Mouse (Mus musculus) kidney, embryonic 15.5 days (tissue): ENCODE measurements around the gene D630039A03Rik. TPM values are rescaled to one million over a fixed set of nuclear protein-coding genes. Genes with fewer than 3 reads are reported as not detected.

Source experiments
- ATAC-seq: fragments of 200-750 bp; cut with Nextera tagmentation; replicated peaks from 2 replicates; pipeline ENCODE4 v1.8.0; 2017; ENCODE audit warnings: moderate TSS enrichment; ENCODE audit not compliant: low FRiP score
- H3K27ac ChIP-seq: fragments of 300-500 bp; sonication (generic); 2 replicates; pipeline ENCODE4 v1.5.1; 2015; ENCODE audit warnings: mild to moderate bottlenecking, inconsistent platforms
- H3K27me3 ChIP-seq: fragments of 300-500 bp; sonication (generic); 2 replicates; pipeline ENCODE4 v1.6.1; 2015; ENCODE audit warnings: inconsistent platforms
- H3K36me3 ChIP-seq: fragments of 300-500 bp; sonication (generic); 2 replicates; pipeline ENCODE4 v1.6.1; 2015; ENCODE audit warnings: inconsistent platforms
- H3K4me1 ChIP-seq: fragments of 300-500 bp; sonication (generic); 2 replicates; pipeline ENCODE4 v1.6.1; 2015; ENCODE audit warnings: inconsistent platforms
- H3K4me2 ChIP-seq: fragments of 300-500 bp; sonication (generic); 2 replicates; pipeline ENCODE4 v1.6.1; 2015; ENCODE audit warnings: moderate library complexity, mild to moderate bottlenecking, inconsistent platforms
- H3K4me3 ChIP-seq: fragments of 300-500 bp; sonication (generic); replicated peaks from 2 replicates; pipeline ENCODE4 v1.5.1; 2015; ENCODE audit warnings: mild to moderate bottlenecking, inconsistent platforms
- H3K9ac ChIP-seq: fragments of 300-500 bp; sonication (generic); 2 replicates; pipeline ENCODE4 v1.6.1; 2015; ENCODE audit warnings: mild to moderate bottlenecking, inconsistent platforms
- H3K9me3 ChIP-seq: fragments of 300-500 bp; sonication (generic); replicated peaks from 2 replicates; pipeline ENCODE4 v1.6.1; 2016; ENCODE audit warnings: inconsistent platforms
- WGBS: fragments of 180-500 bp; shearing (Covaris S2); methylation state at CpG from one replicate; pipeline ENCODE4 v1.1.7; 2015; ENCODE audit warnings: mixed read lengths; 5-methylcytosine and 5-hydroxymethylcytosine counted together
- polyA plus RNA-seq: library from polyadenylated mRNA; unstranded; fragments of >200 nt; fragmentation: Nextera tagmentation; extraction: Ambion mirVana; gene quantifications from 2 replicates; pipeline ENCODE4 v1.2.1, GENCODE M21; 2015

Gene D630039A03Rik
- polyA plus RNA-seq, 1 experiment from 2014 or later, result 1.2 TPM

DNA sequence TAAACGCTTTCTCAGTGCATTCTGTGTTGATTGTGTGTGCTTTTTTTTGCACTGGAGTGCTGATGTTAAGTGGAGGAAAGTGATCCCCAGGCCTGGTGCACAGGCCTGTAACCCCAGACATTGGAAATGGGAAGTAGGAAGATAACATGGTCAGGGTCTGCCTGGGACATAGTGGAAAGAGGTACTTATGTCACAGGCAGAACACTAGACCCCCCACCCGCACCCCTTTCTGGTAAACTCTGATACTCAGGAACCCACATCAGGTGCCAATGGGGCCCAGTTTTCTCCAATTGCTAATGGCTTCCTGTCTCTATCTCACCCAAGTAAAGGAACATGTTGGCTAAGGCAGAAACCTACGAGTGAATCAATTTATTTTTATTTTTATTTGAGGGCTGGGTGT, 31.6 kb downstream of the D630039A03Rik start:
- H3K4me1 ChIP-seq, result peaks cover 22% of the 10 kb centered on the region
- H3K27me3 ChIP-seq, result no peaks in the 10 kb centered on the region
- no peak overlapping the region for H3K9ac ChIP-seq
- no peak overlapping the region for H3K27ac ChIP-seq
- WGBS, result 86% methylated on average over 3 of the region's 3 CpGs
- H3K4me3 ChIP-seq, result no peak overlapping the region
- H3K9me3 ChIP-seq, result no peaks in the 10 kb centered on the region
- no peak for ATAC-seq
- H3K4me2 ChIP-seq, result no peak overlapping the region
- no peaks in the 10 kb centered on the region for H3K36me3 ChIP-seq

DNA sequence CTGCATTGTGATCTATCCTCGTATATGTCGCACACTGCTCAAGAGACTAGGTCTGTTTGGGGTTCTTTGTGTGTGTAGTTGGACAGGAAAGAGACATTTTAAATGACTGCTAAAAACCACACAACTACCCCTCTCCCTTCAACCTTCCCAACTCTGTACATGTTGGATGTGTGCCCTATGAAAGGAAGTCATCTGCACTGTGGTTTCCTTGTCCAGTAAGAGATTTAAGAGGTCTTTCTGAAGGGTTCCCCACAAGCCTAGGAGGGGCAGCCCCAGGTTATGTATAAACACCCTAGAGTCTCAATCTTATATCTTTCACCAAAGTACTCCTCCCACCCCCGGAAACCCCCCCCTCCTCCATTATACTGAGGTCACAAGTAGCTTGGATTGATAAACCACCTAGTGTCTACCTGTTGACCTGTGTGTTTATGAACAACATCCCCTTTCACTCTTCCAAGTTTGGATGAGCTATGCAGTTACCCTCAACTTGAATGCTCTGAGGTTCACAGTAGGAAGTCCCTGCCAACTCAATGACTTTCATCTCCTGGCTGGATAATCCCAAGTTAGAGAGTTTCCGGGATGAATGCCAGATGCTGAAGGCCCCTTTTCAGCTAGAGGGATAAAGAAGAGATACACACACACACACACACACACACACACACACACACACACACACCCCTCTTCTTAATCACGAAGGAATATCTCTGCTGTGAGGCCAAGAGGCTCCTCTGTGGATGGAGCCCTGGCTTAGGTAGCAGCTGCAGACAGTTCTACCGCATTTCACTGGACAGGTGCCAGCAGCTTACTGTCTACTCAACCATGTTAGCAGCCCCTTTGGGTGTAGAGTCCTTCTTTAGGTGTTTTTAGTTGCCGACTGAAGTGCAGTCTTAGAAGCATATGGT, 32.3 kb downstream of the D630039A03Rik start:
- no peak for ATAC-seq
- Histone ChIP-seq H3K4me1 (peaks cover 22% of the 10 kb centered on the region), H3K27me3 (no peaks in the 10 kb centered on the region), H3K4me3 (no peak overlapping the region), H3K4me2 (no peak overlapping the region), H3K9ac (no peak overlapping the region), H3K36me3 (no peaks in the 10 kb centered on the region), H3K27ac (no peak overlapping the region), H3K9me3 (no peaks in the 10 kb centered on the region)
- WGBS, result 62% methylated on average over 7 of the region's 7 CpGs

DNA sequence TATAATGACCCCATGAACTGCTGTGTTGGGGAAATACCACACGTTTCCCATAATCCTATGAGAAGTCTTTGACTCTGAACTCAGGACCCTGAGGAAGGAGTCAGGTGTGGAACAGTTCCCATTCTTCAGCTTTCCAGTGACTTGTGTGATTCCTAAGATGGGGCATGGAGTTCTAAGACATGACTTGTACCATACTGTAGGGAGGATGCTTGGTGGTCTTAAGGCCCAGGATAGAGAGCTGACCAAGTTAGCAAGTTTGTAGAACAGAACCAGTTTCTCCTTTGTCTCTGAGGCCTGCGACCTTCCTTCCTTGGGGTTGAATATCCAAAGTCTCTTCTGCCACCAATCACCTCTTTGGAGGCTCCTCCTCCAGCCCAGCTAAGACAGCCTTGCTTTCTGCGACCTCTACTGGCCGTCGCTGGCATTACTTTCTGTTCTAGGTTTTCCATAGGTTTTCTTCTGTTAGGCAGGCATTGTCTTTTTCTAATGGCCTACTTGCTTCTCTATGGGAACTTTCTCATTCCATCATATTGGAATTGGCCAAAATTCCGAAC, 36.2 kb downstream of the D630039A03Rik start:
- Histone ChIP-seq H3K4me2 (no peak overlapping the region), H3K4me1 (peaks cover 14% of the 10 kb centered on the region)

DNA sequence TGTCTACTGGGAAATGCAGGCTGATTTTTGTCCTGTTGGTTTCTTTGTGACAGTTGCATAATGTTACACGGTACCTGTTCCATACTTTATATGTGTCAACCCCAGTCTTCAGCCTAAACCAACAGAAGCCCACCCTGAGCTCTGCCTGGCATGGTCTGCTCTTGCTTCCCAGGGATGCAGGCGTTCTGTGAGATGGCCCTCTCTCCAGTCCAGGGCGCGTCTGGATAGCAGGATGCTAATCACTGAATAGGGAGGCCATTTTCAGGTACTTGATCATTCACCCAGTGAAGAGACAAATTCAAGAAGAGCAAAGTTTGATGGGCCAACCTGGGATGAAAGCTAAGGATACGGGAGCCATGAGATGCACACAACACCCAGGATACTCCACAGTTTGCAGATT, 37.0 kb downstream of the D630039A03Rik start:
- no peak for ATAC-seq
- Histone ChIP-seq H3K9me3 (no peaks in the 10 kb centered on the region), H3K27ac (no peak overlapping the region), H3K4me2 (no peak overlapping the region), H3K9ac (no peak overlapping the region), H3K4me1 (peaks cover 13% of the 10 kb centered on the region), H3K36me3 (no peaks in the 10 kb centered on the region), H3K4me3 (no peak overlapping the region), H3K27me3 (no peaks in the 10 kb centered on the region)
- WGBS, result 92% methylated on average over 5 of the region's 5 CpGs

More for the DNA sequence above, 36.2 kb downstream of the D630039A03Rik start:
- no peak overlapping the region for H3K9ac ChIP-seq
- no peak overlapping the region for H3K27ac ChIP-seq
- H3K36me3 ChIP-seq, result no peaks in the 10 kb centered on the region
- H3K4me3 ChIP-seq, result no peak overlapping the region
- no peaks in the 10 kb centered on the region for H3K27me3 ChIP-seq
- no peaks in the 10 kb centered on the region for H3K9me3 ChIP-seq
- WGBS, result 14% methylated on average over 6 of the region's 6 CpGs
- no peak for ATAC-seq

DNA sequence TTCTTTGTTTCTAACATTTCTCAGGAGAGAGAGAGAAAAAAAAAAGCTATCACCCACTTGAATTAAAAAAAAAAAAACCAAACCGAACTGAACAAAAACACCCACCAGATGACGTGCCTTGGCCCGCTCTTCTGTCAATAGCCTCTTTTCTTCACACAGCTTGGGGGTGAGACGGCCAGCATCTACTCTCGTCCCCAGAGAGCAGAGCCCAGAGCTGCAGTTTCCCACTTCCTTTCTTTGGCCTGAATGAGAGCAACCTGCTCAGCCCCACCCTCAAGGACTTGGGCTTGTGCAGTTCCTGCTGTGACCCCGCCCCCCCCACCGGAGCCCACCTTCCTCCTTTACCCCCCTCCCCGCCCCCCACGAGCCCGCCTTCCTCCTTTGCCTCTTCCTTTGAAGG, 48.6 kb downstream of the D630039A03Rik start:
- Histone ChIP-seq H3K4me3 (no peak overlapping the region), H3K4me2 (no peak overlapping the region), H3K9me3 (no peaks in the 10 kb centered on the region), H3K36me3 (no peaks in the 10 kb centered on the region), H3K27ac (no peak overlapping the region), H3K27me3 (no peaks in the 10 kb centered on the region), H3K9ac (no peak overlapping the region), H3K4me1 (peaks cover 24% of the 10 kb centered on the region)
- WGBS, result 49% methylated on average over 10 of the region's 10 CpGs
- no peak for ATAC-seq

DNA sequence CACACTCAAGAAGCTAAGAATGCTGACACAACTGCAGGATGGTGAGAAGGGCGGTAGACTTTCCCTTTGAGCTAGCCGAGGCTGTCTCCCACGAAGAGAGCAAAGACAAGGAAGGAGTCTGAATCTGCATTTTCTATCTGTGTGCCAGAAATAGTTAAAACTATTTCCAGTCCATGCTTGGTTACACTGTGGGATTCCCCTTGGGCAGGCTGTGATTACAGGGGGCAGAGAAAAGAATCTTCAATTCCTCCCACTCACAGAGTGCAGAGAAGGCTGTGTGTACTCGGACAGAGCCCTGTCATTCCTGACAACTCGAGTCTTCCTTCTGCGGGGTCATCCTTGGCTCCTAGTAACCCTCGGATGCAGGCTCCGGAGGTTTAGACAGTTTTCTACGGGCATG, 49.1 kb downstream of the D630039A03Rik start:
- no peaks in the 10 kb centered on the region for H3K9me3 ChIP-seq
- peaks cover 29% of the 10 kb centered on the region for H3K4me1 ChIP-seq
- H3K4me2 ChIP-seq, result no peak overlapping the region
- no peak overlapping the region for H3K27ac ChIP-seq
- 42% methylated on average over 9 of the region's 9 CpGs for WGBS
- H3K27me3 ChIP-seq, result no peaks in the 10 kb centered on the region
- H3K9ac ChIP-seq, result no peak overlapping the region
- H3K4me3 ChIP-seq, result no peak overlapping the region
- no peaks in the 10 kb centered on the region for H3K36me3 ChIP-seq
- ATAC-seq, result no peak

DNA sequence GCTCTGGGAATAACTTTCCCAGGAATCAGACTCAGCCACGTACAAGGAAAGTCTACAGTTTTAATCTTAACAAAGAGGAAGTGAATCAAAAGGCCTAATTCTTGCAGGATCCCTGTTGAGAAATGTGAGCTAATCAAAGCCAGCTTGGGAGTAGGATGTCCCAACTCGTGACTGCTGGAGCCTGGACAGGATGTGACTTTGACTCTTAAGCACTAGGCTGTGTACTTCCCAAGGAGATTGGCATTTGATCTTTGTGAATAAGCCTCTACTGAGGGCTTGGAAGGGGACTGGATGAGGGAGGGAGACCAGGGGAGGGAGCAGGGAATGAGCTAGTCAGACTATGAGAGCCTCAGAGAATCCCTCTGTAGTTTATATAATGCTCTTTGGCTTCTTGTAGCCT, 50.0 kb downstream of the D630039A03Rik start:
- no peak for ATAC-seq
- 16% methylated on average over 2 of the region's 2 CpGs for WGBS
- Histone ChIP-seq H3K4me3 (no peak overlapping the region), H3K4me1 (peaks cover 34% of the 10 kb centered on the region), H3K27me3 (no peaks in the 10 kb centered on the region), H3K9ac (no peak overlapping the region), H3K4me2 (no peak overlapping the region), H3K9me3 (no peaks in the 10 kb centered on the region), H3K36me3 (no peaks in the 10 kb centered on the region), H3K27ac (0 out of 2 replicates have a peak overlapping the region, but pooled peaks have one; percentile 16)

DNA sequence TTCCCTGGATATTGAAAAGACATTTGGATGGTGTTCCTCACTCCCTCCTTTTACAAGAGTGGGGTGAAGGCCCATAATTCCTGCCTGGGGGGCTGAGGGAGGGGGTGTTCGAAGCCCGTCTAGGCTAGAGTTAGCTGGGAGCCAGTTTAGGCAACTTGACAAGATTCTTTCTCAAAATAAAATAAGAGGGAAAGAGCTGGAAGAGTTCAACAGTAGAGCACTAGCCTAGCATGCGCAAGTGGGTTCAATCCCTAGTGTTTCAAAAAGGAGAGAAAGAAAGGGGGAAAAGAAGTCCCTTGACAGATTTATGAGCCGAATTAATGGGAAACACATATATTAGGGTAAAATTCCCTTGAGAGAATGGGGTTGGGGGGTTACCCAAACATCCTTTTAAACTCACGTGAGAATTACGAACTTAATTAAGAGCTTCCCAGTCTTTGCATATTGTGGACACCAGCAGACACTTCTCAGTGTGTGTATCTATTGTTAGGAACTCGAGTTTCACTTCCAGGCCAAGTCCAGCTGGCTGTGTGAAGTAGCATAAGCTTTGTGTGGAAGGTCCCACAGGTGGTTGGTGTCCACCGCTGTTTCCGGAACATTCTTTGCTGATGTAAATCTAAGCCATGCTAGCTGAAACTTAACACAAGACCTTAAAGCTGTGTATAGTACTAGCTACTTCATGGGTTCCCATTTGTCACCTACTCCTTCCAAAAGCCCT, 53.7 kb downstream of the D630039A03Rik start:
- no peaks in the 10 kb centered on the region for H3K9me3 ChIP-seq
- WGBS, result 40% methylated on average over 9 of the region's 9 CpGs
- no peak overlapping the region for H3K9ac ChIP-seq
- peaks cover 46% of the 10 kb centered on the region for H3K4me1 ChIP-seq
- peak overlapping the region; percentile 76 for H3K27ac ChIP-seq
- H3K4me2 ChIP-seq, result peak overlapping the region; percentile 4; the same call in 1 of the 2 replicates
- H3K27me3 ChIP-seq, result no peaks in the 10 kb centered on the region
- H3K4me3 ChIP-seq, result no peak overlapping the region
- peaks cover 20% of the 10 kb centered on the region for H3K36me3 ChIP-seq
- ATAC-seq, result peak; percentile 41

DNA sequence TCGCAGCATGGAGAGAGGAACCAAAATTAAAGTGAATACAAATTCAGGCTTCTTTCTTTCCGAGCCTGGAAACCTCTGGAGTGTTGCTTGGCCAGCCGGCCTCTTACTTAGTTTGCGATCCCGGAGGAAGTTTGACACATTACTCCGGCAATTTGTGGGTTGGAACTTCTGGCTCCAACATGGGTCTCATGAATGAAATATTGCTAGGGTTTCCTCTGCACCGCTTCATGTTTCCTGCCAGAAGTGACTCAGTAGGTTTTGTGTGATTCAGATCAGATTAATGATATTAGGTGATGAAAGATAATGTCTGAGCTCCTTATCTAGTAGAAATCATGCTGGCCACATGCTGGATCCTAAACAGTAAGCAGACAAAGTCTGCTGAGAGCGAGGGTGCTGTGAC, 54.2 kb downstream of the D630039A03Rik start:
- ATAC-seq, result peak; percentile 34; the same call in 1 of the 2 replicates
- peak overlapping the region; percentile 76 for H3K27ac ChIP-seq
- peaks cover 26% of the 10 kb centered on the region for H3K36me3 ChIP-seq
- H3K4me2 ChIP-seq, result 0 out of 2 replicates have a peak overlapping the region, but pooled peaks have one; percentile 4
- no peaks in the 10 kb centered on the region for H3K9me3 ChIP-seq
- 24% methylated on average over 8 of the region's 8 CpGs for WGBS
- no peak overlapping the region for H3K9ac ChIP-seq
- H3K4me3 ChIP-seq, result no peak overlapping the region
- H3K4me1 ChIP-seq, result peaks cover 42% of the 10 kb centered on the region
- no peaks in the 10 kb centered on the region for H3K27me3 ChIP-seq

DNA sequence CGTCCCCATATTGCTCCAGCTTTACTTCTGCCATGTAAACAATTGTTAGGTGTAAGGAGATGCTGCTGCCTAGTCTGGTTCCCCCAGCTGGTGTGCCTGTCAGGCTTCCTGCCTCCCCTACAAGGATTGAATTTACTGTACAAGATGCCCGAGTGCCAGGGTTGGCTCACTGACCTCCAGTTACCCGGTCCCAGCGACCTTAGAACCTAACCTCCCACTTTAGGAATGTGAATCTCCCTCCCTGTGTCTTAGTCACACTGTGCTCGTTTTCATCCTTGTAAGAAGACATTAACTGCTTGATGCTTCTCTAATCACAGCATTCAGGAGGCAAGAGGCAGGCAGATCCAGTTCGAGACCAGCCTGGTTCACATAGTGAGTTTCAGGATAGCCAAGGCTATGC, 54.9 kb downstream of the D630039A03Rik start:
- H3K9me3 ChIP-seq, result no peaks in the 10 kb centered on the region
- peak; percentile 59; the same call in 1 of the 2 replicates for ATAC-seq
- H3K4me3 ChIP-seq, result no peak overlapping the region
- H3K36me3 ChIP-seq, result peaks cover 33% of the 10 kb centered on the region
- no peak overlapping the region for H3K27ac ChIP-seq
- H3K9ac ChIP-seq, result no peak overlapping the region
- H3K27me3 ChIP-seq, result no peaks in the 10 kb centered on the region
- no peak overlapping the region for H3K4me2 ChIP-seq
- H3K4me1 ChIP-seq, result peaks cover 35% of the 10 kb centered on the region
- 31% methylated on average over 6 of the region's 6 CpGs for WGBS

DNA sequence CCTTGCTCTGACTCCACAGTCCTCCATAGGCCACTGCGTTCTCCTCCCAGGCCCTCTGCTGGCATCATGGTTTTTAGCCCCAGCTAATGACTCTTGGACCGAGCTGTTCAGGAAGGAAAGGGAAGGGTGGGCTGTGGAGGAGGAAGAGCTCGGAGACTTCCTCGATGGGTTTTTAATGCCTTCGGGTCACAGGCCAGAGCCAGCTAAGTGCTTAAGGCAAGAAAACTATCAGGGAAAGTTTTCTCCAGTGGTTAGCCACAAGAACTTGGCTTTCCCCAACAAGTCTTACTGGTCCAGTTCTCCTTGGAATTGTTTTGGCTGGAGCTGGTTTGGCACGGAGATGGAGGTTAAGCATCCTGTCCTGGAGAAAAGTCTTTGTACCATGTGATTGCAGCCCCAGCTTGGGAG, 55.9 kb downstream of the D630039A03Rik start:
- Histone ChIP-seq H3K4me3 (no peak overlapping the region), H3K4me1 (peaks cover 28% of the 10 kb centered on the region), H3K9ac (no peak overlapping the region), H3K27ac (peak overlapping the region; percentile 32; the same call in 1 of the 2 replicates), H3K9me3 (no peaks in the 10 kb centered on the region; the same call in 1 of the 2 replicates), H3K27me3 (no peaks in the 10 kb centered on the region), H3K36me3 (peaks cover 43% of the 10 kb centered on the region), H3K4me2 (no peak overlapping the region)
- no peak for ATAC-seq
- 59% methylated on average over 6 of the region's 6 CpGs for WGBS
